Mouse (Mus musculus) forebrain, embryonic 15.5 days (tissue): ENCODE measurements around the gene Fnbp4. TPM values are rescaled to one million over a fixed set of nuclear protein-coding genes. Genes with fewer than 3 reads are reported as not detected.
A peak's percentile ranks its signal among the peaks of the same experiment; 100 is the strongest.

Experiments
- ATAC-seq: fragments of 200-750 bp; cut with Nextera tagmentation; replicated peaks from 2 replicates; pipeline ENCODE4 v1.8.0; 2017; ENCODE audit warnings: mild to moderate bottlenecking, moderate TSS enrichment, moderate library complexity
- H3K27ac ChIP-seq: fragments of 300-500 bp; sonication (generic); replicated peaks from 2 replicates; pipeline ENCODE4 v1.5.1; 2015; ENCODE audit warnings: mild to moderate bottlenecking, inconsistent platforms
- H3K27me3 ChIP-seq: fragments of 300-500 bp; sonication (generic); 2 replicates; pipeline ENCODE4 v1.6.1; 2015; ENCODE audit warnings: inconsistent platforms
- H3K36me3 ChIP-seq: fragments of 300-500 bp; sonication (generic); 2 replicates; pipeline ENCODE4 v1.6.1; 2015; ENCODE audit warnings: mild to moderate bottlenecking, inconsistent platforms
- H3K4me1 ChIP-seq: fragments of 300-500 bp; sonication (generic); 2 replicates; pipeline ENCODE4 v1.6.1; 2015; ENCODE audit warnings: inconsistent platforms
- H3K4me2 ChIP-seq: fragments of 300-500 bp; sonication (generic); replicated peaks from 2 replicates; pipeline ENCODE4 v1.6.1; 2015; ENCODE audit warnings: mild to moderate bottlenecking, inconsistent platforms
- H3K4me3 ChIP-seq: fragments of 300-500 bp; sonication (generic); 2 replicates; pipeline ENCODE4 v1.5.1; 2015; ENCODE audit warnings: mild to moderate bottlenecking, inconsistent platforms
- H3K9ac ChIP-seq: fragments of 300-500 bp; sonication (generic); replicated peaks from 2 replicates; pipeline ENCODE4 v1.6.1; 2015; ENCODE audit warnings: mild to moderate bottlenecking, inconsistent platforms
- H3K9me3 ChIP-seq: fragments of 300-500 bp; sonication (generic); 2 replicates; pipeline ENCODE4 v1.6.1; 2016; ENCODE audit warnings: inconsistent platforms
- WGBS: fragments of 180-500 bp; shearing (Covaris S2); methylation state at CpG from one replicate; pipeline ENCODE4 v1.1.7; 2015; ENCODE audit warnings: mixed read lengths; 5-methylcytosine and 5-hydroxymethylcytosine counted together
- polyA plus RNA-seq: library from polyadenylated mRNA; unstranded; fragments of >200 nt; fragmentation: Nextera tagmentation; extraction: Ambion mirVana; gene quantifications from 2 replicates; pipeline ENCODE4 v1.2.1, GENCODE M21; 2015

Gene Fnbp4
- polyA plus RNA-seq, 1 experiment from 2014 or later, result 117 TPM

DNA sequence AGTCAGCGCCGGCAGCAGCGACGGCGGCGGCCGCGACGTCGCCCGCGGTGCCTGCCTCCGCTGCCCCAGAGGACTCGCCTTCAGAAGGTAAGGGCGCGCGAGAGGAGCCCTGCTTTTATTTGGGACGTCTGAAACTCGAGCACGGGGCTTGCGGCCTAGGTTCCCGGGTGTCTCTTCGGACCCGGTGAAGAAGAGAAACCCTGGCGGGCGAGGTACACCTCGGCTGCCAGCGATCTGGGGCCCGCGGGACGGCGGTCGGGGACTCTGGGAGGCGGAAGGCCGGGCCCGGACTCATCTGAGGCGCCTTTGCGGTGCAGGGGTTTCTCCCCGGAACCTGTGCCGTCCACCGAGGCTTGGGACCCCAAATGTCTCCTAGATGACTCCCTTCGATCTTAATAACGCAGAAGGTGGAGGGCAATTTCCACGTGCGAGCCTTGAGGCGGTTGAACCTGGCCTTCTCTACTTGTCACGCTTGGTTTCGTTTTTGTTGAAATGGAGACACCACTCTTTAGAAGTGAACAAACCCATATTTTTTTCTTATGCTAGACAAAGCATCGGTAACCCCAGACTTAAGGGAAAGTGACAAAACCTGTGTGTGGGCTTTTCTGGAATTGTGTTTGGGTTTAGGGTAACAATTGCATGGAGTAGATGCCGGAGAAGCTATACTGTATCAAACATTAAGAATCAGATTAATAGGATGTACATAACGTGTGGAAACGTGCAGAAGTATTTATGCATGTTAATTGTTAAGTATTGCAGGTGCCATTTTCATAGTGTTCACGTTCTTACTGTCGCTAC is 769 bp downstream of the Fnbp4 start:
- Histone ChIP-seq H3K9me3 (no peaks in the 10 kb centered on the region), H3K9ac (peak overlapping the region; percentile 98), H3K4me1 (peaks cover 38% of the 10 kb centered on the region), H3K4me2 (peak overlapping the region; percentile 63), H3K27me3 (no peaks in the 10 kb centered on the region), H3K27ac (peak overlapping the region; percentile 98), H3K36me3 (peaks cover 18% of the 10 kb centered on the region), H3K4me3 (peak overlapping the region; percentile 83)
- ATAC-seq, result peak; percentile 53
- under 1% methylated on average over 54 of the region's 54 CpGs for WGBS

DNA sequence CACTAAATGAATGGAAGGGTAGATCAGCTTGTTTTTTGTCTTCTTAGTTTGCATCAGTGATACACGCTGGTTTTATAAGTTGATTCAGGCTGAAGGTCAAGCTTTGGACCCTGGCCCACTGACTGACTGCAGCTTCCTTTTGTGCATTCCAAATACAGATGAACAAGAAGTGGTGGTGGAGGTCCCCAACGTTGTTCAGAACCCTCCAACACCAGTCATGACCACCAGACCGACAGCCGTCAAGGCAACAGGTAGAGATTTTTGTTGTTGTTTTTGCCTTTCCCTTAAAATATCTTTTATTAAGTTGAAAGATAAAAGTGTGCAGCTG is 1.3 kb downstream of the Fnbp4 start:
- no peak for ATAC-seq
- Histone ChIP-seq H3K4me2 (peak overlapping the region; percentile 63), H3K9ac (peak overlapping the region; percentile 98), H3K9me3 (no peaks in the 10 kb centered on the region), H3K27ac (peak overlapping the region; percentile 98), H3K4me1 (peaks cover 38% of the 10 kb centered on the region), H3K27me3 (no peaks in the 10 kb centered on the region), H3K36me3 (peaks cover 24% of the 10 kb centered on the region), H3K4me3 (peak overlapping the region; percentile 83)
- WGBS, result 10% methylated on average over 4 of the region's 4 CpGs

DNA sequence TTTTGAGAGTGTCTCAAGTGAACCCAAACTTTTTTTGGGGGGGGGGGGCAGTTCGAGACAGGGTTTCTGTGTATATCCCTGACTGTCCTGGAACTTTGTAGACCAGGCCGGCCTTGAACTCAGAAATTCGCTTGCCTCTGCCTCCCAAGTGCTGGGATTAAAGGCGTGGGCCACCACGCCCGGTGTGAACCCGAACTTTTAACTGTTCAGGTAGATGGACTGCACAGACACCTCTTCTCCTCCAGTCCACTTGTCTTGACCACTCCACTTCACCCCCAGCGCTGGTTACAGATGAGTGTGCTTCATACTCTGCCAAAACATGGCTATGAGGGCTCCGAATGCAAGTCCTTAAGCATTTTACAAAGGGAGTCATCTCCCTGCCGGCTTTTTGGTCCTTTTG is 2.0 kb downstream of the Fnbp4 start:
- Histone ChIP-seq H3K4me2 (peak overlapping the region; percentile 63), H3K4me1 (peaks cover 38% of the 10 kb centered on the region), H3K36me3 (peaks cover 25% of the 10 kb centered on the region), H3K27me3 (no peaks in the 10 kb centered on the region), H3K4me3 (peak overlapping the region; percentile 83), H3K9ac (no peak overlapping the region), H3K9me3 (no peaks in the 10 kb centered on the region), H3K27ac (no peak overlapping the region)
- ATAC-seq, result no peak
- 90% methylated on average over 10 of the region's 10 CpGs for WGBS

DNA sequence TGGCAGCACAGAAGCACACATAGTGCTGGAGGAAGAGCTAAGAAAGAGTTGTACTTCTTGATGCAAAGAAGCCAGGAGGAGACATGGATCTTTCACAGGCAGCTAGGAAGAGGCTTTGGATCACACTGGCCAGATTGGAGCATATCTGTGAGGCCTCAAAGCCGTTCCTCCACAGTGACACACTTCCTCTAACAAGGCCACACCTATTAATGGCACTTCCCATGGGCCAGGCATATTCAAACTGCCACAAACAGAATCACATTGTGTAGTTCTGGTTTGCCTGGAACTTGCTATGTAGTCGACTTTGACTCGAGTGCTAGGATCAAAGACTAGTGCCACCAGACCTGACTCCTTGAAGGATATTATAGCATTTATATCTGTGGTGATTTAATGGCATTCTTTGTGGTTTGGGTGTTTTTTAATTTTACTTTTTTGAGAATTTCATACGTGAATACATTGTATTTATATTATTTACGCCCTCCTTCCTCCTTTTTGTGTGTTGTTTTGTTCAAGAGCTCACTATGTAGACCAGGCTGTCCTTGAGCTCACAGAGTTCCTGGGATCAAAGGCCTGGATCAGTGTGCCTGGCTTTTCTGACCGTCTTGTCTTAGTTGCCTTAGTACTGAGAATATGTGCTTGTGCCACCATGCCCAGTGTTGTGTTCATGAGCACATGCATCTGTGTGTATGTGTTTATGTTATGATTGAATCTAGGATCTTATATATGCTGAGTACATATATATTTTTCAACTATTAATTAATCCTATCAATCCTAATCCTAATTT is 4.7 kb downstream of the Fnbp4 start:
- Histone ChIP-seq H3K27ac (no peak overlapping the region), H3K4me3 (no peak overlapping the region), H3K9me3 (no peaks in the 10 kb centered on the region), H3K4me2 (no peak overlapping the region), H3K27me3 (no peaks in the 10 kb centered on the region), H3K9ac (no peak overlapping the region), H3K4me1 (peaks cover 31% of the 10 kb centered on the region), H3K36me3 (peaks cover 51% of the 10 kb centered on the region)
- 71% methylated on average over 6 of the region's 6 CpGs for WGBS
- no peak for ATAC-seq

DNA sequence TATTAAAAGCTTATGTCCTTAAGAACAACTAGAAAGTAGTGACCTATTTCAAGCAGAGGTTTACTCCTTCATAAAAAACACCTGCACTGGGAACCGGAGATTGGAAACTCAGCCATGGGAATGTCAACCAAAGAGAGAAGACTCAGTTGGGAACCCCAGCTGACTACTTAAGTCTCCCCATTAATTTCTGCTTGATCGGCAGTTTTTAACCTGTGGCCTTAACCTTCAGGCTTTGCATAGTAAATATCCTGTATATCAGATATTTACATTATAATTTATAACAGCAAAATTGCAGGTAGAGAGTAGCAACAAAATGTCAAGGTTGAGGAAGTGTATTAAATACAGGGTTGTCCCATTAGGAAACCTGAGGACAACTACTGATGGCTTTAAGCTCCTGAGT is 8.4 kb downstream of the Fnbp4 start:
- no peak for ATAC-seq
- no peak overlapping the region for H3K4me3 ChIP-seq
- H3K4me2 ChIP-seq, result no peak overlapping the region
- H3K9me3 ChIP-seq, result no peaks in the 10 kb centered on the region
- H3K4me1 ChIP-seq, result peaks cover 13% of the 10 kb centered on the region
- H3K27me3 ChIP-seq, result no peaks in the 10 kb centered on the region
- peaks cover 75% of the 10 kb centered on the region for H3K36me3 ChIP-seq
- no peak overlapping the region for H3K9ac ChIP-seq
- H3K27ac ChIP-seq, result no peak overlapping the region
- 94% methylated on average over 2 of the region's 2 CpGs for WGBS

DNA sequence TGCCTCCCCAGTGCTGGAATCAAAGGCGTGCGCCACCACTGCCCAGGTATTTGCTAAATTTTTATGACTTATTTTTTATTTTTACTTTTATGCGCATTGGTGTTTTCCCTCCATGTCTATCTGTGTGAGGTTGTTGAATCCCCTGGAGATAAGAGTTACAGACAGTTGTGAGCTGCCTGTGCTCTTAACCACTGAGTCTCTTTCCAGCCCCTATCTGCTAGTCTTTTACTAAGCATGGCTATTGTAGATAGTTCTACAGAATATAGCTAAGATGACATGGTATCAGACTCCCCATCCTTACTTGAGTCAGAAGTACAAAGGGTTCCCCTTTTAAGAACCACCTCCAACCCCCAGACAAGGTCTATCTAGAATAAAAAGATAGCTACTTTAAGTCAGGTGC is 9.0 kb downstream of the Fnbp4 start:
- Histone ChIP-seq H3K27me3 (no peaks in the 10 kb centered on the region), H3K4me3 (no peak overlapping the region), H3K9ac (no peak overlapping the region), H3K4me1 (peaks cover 7% of the 10 kb centered on the region), H3K4me2 (no peak overlapping the region), H3K27ac (no peak overlapping the region), H3K9me3 (no peaks in the 10 kb centered on the region), H3K36me3 (peaks cover 76% of the 10 kb centered on the region)
- no peak for ATAC-seq
- WGBS, result 97% methylated on average over 3 of the region's 3 CpGs

DNA sequence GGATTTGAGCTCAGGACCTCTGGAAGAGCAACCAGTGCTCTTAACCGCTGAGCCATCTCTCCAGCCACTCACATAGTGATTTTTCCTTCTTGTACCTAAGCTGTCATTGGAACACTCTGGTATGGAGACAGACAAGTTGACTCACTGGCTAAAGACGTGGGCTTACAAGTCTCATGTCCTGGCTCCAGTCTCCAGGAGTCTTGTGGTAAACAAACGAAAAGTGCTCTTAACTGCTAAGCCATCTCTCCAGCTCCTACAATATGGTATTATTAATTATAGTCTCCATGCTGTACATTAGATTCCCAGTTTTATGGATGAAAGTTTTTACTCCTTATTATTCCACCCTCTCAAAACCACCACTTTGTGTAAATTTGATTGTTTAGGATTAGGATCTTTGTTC is 20.0 kb downstream of the Fnbp4 start:
- no peak for ATAC-seq
- H3K4me3 ChIP-seq, result no peak overlapping the region
- no peak overlapping the region for H3K27ac ChIP-seq
- no peak overlapping the region for H3K9ac ChIP-seq
- H3K36me3 ChIP-seq, result peaks cover 92% of the 10 kb centered on the region
- no peak overlapping the region for H3K4me2 ChIP-seq
- 92% methylated on average over 3 of the region's 3 CpGs for WGBS
- no peaks in the 10 kb centered on the region for H3K4me1 ChIP-seq
- H3K9me3 ChIP-seq, result no peaks in the 10 kb centered on the region
- H3K27me3 ChIP-seq, result no peaks in the 10 kb centered on the region

DNA sequence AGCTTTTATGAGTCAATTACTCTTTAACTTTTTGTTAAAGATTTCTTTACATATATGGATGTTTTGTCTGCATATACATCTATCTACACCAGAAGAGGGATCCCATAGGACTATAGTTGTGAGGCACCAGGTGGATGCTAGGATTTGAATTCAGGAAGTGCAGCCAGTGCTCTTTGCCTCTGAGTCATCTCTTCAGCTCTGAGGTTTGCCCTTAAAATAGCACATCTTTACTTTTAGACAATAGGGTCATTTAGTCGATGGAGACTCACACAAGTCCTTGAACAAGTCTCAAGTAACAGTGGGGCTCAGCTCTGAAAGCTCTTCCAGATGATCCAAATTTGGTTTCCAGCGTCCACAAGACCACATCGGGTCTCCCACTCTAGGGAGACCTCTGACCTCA is 36.2 kb downstream of the Fnbp4 start:
- Histone ChIP-seq H3K27ac (no peak overlapping the region), H3K4me3 (no peak overlapping the region), H3K9ac (no peak overlapping the region), H3K4me2 (no peak overlapping the region), H3K36me3 (peaks cover 44% of the 10 kb centered on the region), H3K9me3 (no peaks in the 10 kb centered on the region), H3K4me1 (peaks cover 6% of the 10 kb centered on the region), H3K27me3 (no peaks in the 10 kb centered on the region)
- no peak for ATAC-seq
- WGBS, result 54% methylated on average over 3 of the region's 3 CpGs

DNA sequence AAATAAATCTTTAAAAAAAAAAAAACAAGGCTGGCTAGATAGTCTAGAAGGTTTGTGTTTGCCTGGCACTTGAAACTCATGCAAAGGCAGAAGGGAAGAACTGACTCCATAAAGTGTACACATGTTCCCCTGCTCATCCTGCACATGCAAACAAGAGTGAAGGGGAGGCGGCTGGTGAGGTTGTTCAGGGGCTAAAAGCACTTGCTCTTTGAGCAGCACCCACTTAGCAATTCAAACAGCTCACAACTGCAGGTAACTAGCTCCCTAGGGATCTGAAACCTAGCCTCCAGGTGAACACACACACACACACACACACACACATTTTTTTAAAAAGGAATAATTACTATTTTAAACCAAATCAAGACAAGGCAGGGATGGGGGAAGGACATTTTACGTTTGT is 36.8 kb downstream of the Fnbp4 start:
- no peak overlapping the region for H3K4me3 ChIP-seq
- no peak; the same call in 1 of the 2 replicates for ATAC-seq
- no peaks in the 10 kb centered on the region for H3K27me3 ChIP-seq
- peaks cover 6% of the 10 kb centered on the region for H3K4me1 ChIP-seq
- whole genome bisulfite sequencing, result 39% methylated on average over 2 of the region's 2 CpGs
- peaks cover 38% of the 10 kb centered on the region for H3K36me3 ChIP-seq
- H3K27ac ChIP-seq, result no peak overlapping the region
- no peaks in the 10 kb centered on the region for H3K9me3 ChIP-seq
- no peak overlapping the region for H3K4me2 ChIP-seq
- no peak overlapping the region for H3K9ac ChIP-seq

DNA sequence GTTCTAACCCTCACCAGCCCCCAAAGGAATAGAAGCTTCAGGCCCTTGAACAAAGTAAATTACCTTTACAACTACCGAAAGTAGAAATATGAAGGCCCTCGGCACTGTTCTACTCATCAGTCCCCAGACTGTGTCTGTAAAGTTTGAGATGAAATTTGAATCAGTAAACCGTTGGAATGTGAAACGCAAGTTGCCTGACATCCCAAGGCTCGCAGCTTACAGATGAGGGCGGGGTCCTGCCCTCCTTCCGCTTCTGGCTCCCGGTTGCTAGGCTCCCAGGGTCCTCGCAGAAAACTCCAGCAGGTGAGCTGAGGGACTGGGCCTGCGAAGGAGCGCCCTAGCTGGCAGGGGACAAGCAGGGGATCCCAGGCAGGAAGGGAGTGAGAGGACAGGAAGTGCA is 37.3 kb downstream of the Fnbp4 start, which contains the start of gene Agbl2:
TSS of gene Agbl2 (plus strand) at position 270 of the 400 bp plus-strand sequence.
- ATAC-seq, result peak; percentile 54; the same call in 1 of the 2 replicates
- Histone ChIP-seq H3K4me2 (peak within 1 kb of the TSS; percentile 45), H3K9ac (peak within 1 kb of the TSS; percentile 22)

DNA sequence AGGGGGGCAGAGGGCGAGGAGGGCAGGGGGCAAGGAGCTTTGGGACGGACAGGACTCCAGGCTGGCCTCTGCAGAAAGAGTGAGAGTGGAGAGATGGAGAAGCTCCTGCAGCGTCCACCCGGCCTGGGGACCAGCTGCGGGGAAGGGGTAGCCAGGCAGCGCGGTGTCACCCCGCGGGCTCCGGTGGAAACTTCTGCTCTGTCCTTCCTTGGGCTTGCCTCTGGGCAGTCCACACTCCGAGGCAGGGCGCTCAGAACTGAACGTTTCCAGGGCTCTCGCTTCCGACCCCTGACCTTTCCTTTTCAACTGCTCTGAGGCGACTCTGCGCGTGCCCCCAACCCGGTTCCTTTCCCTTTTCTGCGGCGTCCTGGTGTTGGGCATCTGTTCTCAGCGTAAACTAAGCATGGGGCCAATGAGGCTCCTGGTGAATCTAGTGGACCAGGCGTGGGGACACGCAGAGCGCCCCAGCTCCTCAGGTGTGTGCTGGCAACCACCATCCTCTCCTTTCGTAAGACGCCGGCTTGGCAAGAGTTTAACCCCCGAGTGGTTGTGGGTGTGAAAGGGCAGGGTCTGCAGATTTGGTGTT is 37.8 kb downstream of the Fnbp4 start:
- no peaks in the 10 kb centered on the region for H3K27me3 ChIP-seq
- peak; percentile 42; the same call in 1 of the 2 replicates for ATAC-seq
- peaks cover 29% of the 10 kb centered on the region for H3K36me3 ChIP-seq
- peak overlapping the region; percentile 45 for H3K4me2 ChIP-seq
- H3K4me3 ChIP-seq, result peak overlapping the region; percentile 28
- H3K9me3 ChIP-seq, result no peaks in the 10 kb centered on the region
- WGBS, result 4% methylated on average over 25 of the region's 29 CpGs
- H3K27ac ChIP-seq, result no peak overlapping the region
- H3K9ac ChIP-seq, result peak overlapping the region; percentile 22
- H3K4me1 ChIP-seq, result peaks cover 6% of the 10 kb centered on the region

More for the DNA sequence above, 37.3 kb downstream of the Fnbp4 start, which contains the start of gene Agbl2:
- Histone ChIP-seq H3K27me3 (no peaks in the 10 kb centered on the region), H3K4me1 (peaks cover 6% of the 10 kb centered on the region), H3K4me3 (peak within 1 kb of the TSS; percentile 28), H3K36me3 (peaks cover 34% of the 10 kb centered on the region), H3K27ac (no peak within 1 kb of the TSS), H3K9me3 (no peaks in the 10 kb centered on the region)
- WGBS, result 5% methylated on average over 11 of the region's 11 CpGs

DNA sequence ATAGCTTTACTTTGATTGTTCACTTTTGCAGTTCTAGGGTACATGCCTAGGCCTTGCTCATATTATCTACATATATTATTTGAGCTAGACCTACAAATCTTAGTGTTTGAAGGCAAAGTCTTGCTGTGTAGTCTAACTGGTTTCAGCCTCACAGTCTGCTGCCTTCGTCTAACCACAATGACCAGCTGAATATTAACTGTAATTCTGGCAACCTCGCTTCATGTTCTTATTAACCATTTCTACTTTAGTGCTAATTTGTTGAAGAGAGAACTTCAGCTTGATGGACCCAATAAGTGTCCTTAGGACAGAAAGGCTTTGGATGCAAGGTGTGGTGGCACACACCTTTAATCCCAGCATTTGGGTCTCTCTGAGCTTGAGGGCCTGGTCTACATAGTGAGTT is 43.0 kb downstream of the Fnbp4 start:
- Histone ChIP-seq H3K27ac (no peak overlapping the region), H3K27me3 (no peaks in the 10 kb centered on the region), H3K36me3 (no peaks in the 10 kb centered on the region), H3K9me3 (no peaks in the 10 kb centered on the region), H3K9ac (no peak overlapping the region), H3K4me1 (peaks cover 2% of the 10 kb centered on the region), H3K4me3 (no peak overlapping the region), H3K4me2 (no peak overlapping the region)
- no peak for ATAC-seq
- 91% methylated on average over 2 of the region's 2 CpGs for WGBS
